Mouse (Mus musculus) testis, adult 2 months (tissue): ENCODE measurements around the gene Spata31d1a.

Source experiments
- CTCF ChIP-seq: fragments of 200-500 bp; IDR thresholded peaks from 2 replicates; pipeline ENCODE4 v1.5.1; 2012; ENCODE audit warnings: low read depth, mild to moderate bottlenecking, inconsistent platforms, low read length, moderate library complexity; ENCODE audit not compliant: control insufficient read depth, insufficient read depth, insufficient replicate concordance
- POLR2A ChIP-seq: fragments of 200-500 bp; IDR thresholded peaks from 2 replicates; pipeline ENCODE4 v1.6.1; 2012; ENCODE audit warnings: low read depth, mild to moderate bottlenecking, inconsistent platforms, low read length, moderate library complexity; ENCODE audit not compliant: control insufficient read depth

DNA sequence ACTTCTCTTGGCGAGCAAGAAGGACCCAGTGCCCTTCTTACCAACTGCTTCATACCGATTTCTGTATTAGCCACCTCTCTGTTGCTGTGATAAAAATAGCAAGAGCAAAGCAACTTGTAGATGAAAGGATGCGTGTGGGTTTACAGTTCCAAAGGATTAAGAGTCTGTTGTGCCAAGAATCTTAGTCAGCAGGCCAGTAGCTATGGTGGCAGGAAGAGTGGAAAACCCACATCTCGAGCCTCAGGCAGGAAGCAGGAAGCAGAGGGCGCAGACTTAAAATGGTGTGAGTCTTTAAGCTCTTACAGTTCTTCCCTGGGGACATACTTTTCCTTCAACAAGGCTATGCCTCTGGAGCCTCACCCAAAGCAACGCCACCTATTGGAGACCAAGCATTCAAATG, 35.3 kb upstream of the Spata31d1a start:
- TF ChIP-seq POLR2A (no peak), CTCF (no peak)
